Mouse (Mus musculus): Measurements from ENCODE around the gene Tpp1. TPM values are rescaled to one million over a fixed set of nuclear protein-coding genes. Genes with fewer than 3 reads are reported as not detected.

Tpp1 gene
- polyA plus RNA-seq, 1 experiment: 55.9 TPM

DNA sequence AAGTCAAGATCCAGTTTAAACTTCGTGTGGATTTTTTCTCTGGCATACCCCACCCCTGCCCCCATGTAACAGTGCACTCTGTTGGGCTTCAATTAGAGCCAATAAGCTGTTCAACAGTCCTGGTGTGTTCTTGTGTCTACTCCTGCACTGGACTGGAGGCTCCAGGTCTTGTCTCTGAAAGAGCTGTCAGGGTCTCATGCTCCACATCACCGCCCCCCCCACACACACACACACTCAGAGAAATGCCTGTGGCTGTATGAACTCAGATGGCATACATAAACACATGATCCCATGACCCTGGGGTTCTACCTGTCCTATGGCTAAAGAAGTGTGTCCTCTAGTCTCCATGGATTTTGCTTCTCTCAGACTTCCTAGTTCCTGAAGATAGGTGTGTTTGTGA, 24.0 kb upstream of the Tpp1 start:
- no peaks in the 10 kb centered on the region for H3K36me3 ChIP-seq (ENCODE audit: control insufficient read depth, insufficient read depth, low read length)
- no peak overlapping the region for H3K27ac ChIP-seq (ENCODE audit: insufficient read depth, low read depth, low read length)
- H3K4me3 ChIP-seq (ENCODE audit: low read depth, low read length): no peak overlapping the region
- TF ChIP-seq CTCF (IDR thresholded peaks at IDR 0.05; ENCODE audit: extremely low read depth, insufficient read length, insufficient replicate concordance, low read depth, low read length): no peak
- no peak for TF ChIP-seq POLR2A (IDR thresholded peaks at IDR 0.05; ENCODE audit: low read depth, low read length)
- H3K27me3 ChIP-seq (ENCODE audit: control insufficient read depth, insufficient read depth, low read length): no peaks in the 10 kb centered on the region
- peaks cover 11% of the 10 kb centered on the region for H3K4me1 ChIP-seq (ENCODE audit: control insufficient read depth, insufficient read depth, insufficient read length, low read length)
- WGBS: 79% methylated on average over 2 of the region's 2 CpGs

DNA sequence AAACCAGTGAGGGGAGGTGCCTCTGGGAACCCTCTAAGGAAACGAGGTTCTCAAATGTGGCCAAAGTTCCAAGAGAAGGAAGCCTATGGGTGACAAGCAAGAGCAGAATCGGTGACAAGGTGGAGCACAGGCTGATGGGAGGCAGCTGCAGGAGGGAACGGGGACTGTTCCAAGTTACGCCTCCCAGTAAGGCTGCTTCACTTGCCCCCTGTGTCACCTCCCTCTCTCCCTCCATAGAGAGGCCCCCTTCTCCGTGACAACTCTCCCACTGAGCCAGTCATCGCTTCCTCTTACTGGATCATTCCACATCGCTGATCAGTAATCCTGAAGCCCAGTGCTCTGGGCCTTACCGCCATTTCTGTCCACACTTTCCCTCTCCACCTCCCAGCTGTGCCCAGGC, 22.6 kb upstream of the Tpp1 start:
- no peak overlapping the region for H3K4me3 ChIP-seq (ENCODE audit: low read depth, low read length)
- H3K36me3 ChIP-seq (ENCODE audit: control insufficient read depth, insufficient read depth, low read length): no peaks in the 10 kb centered on the region
- no peak for TF ChIP-seq POLR2A (IDR thresholded peaks at IDR 0.05; ENCODE audit: low read depth, low read length)
- TF ChIP-seq CTCF (IDR thresholded peaks at IDR 0.05; ENCODE audit: extremely low read depth, insufficient read length, insufficient replicate concordance, low read depth, low read length): no peak
- H3K4me1 ChIP-seq (ENCODE audit: control insufficient read depth, insufficient read depth, insufficient read length, low read length): peaks cover 11% of the 10 kb centered on the region
- no peak overlapping the region for H3K27ac ChIP-seq (ENCODE audit: insufficient read depth, low read depth, low read length)
- 60% methylated on average over 8 of the region's 8 CpGs for WGBS
- H3K27me3 ChIP-seq (ENCODE audit: control insufficient read depth, insufficient read depth, low read length): no peaks in the 10 kb centered on the region

DNA sequence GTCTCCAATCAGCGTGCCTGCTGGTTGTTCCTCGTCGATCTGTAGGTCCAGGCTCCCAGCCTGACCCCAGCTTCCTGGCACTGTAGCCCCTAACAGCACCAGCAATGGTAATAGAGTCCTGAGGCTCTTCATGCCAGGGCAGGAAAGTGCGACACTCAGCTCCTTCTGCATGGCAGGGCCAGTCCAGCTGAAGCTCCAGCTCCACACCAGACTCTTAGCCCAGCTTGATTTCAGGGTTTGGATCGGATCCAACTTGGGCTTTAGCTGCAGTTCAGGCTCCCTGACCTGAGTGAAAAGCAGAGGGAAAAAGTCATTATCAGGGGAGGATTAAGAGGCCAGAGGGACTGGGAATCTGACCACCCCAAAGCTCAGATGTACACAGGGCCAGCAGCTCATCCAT, 21.0 kb upstream of the Tpp1 start:
- peaks cover under 1% of the 10 kb centered on the region; the same call in 1 of the 2 replicates for H3K4me1 ChIP-seq (ENCODE audit: control insufficient read depth, insufficient read depth, insufficient read length, low read length)
- WGBS: 84% methylated on average over 5 of the region's 5 CpGs
- TF ChIP-seq CTCF (IDR thresholded peaks at IDR 0.05; ENCODE audit: extremely low read depth, insufficient read length, insufficient replicate concordance, low read depth, low read length) (no peak), POLR2A (IDR thresholded peaks at IDR 0.05; ENCODE audit: low read depth, low read length) (no peak)

DNA sequence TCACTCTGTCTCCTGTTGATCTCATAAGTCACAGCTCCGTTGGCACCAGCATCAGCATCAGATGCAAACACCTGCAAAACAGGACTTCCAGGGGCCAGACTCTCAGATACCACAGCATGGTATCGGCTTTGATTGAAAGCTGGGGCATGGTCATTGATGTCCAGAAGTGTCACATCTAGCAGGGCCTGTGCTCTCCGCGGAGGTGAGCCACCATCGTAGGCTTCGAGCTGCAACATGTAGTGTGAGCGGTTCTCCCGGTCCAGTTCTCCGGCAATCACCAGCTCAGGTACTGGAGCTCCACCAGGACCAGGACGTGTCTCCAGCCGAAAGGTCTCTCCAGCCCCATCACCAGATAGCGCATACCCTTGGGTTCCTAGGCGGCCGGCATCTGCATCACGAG, 20.3 kb upstream of the Tpp1 start:
- no peaks in the 10 kb centered on the region for H3K36me3 ChIP-seq (ENCODE audit: control insufficient read depth, insufficient read depth, low read length)
- TF ChIP-seq CTCF (IDR thresholded peaks at IDR 0.05; ENCODE audit: extremely low read depth, insufficient read length, insufficient replicate concordance, low read depth, low read length): no peak
- no peak for TF ChIP-seq POLR2A (IDR thresholded peaks at IDR 0.05; ENCODE audit: low read depth, low read length)
- no peak overlapping the region for H3K4me3 ChIP-seq (ENCODE audit: low read depth, low read length)
- no peaks in the 10 kb centered on the region for H3K27me3 ChIP-seq (ENCODE audit: control insufficient read depth, insufficient read depth, low read length)
- H3K4me1 ChIP-seq (ENCODE audit: control insufficient read depth, insufficient read depth, insufficient read length, low read length): no peaks in the 10 kb centered on the region; the same call in 1 of the 2 replicates
- H3K27ac ChIP-seq (ENCODE audit: insufficient read depth, low read depth, low read length): no peak overlapping the region
- 93% methylated on average over 15 of the region's 15 CpGs for WGBS

More for the DNA sequence above, 21.0 kb upstream of the Tpp1 start:
- H3K27ac ChIP-seq (ENCODE audit: insufficient read depth, low read depth, low read length): no peak overlapping the region
- H3K36me3 ChIP-seq (ENCODE audit: control insufficient read depth, insufficient read depth, low read length): no peaks in the 10 kb centered on the region
- H3K27me3 ChIP-seq (ENCODE audit: control insufficient read depth, insufficient read depth, low read length): no peaks in the 10 kb centered on the region
- no peak overlapping the region for H3K4me3 ChIP-seq (ENCODE audit: low read depth, low read length)

DNA sequence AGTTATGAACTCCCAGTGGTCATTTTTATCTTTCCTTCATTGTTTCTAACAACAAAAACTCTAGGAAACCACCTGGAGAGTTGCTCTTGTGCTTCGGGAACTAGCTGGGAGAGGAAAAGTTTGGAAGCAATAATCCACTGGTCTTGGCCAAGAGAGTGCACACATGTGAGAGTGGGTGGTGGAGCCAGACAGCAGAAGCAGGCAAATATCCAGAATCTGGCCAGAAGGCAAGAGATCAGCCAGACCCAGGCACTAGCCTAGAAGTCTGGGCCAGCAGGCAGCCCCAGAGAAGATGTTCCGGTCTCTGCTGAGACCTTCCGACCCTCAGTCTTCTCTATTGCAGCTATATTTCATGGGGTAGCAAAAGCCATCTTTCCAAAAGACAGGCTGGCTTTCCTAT, 17.9 kb upstream of the Tpp1 start:
- H3K36me3 ChIP-seq (ENCODE audit: control insufficient read depth, insufficient read depth, low read length): no peaks in the 10 kb centered on the region
- H3K4me3 ChIP-seq (ENCODE audit: low read depth, low read length): no peak overlapping the region
- H3K4me1 ChIP-seq (ENCODE audit: control insufficient read depth, insufficient read depth, insufficient read length, low read length): no peaks in the 10 kb centered on the region; the same call in 1 of the 2 replicates
- 79% methylated on average over 3 of the region's 3 CpGs for WGBS
- no peak overlapping the region for H3K27ac ChIP-seq (ENCODE audit: insufficient read depth, low read depth, low read length)
- H3K27me3 ChIP-seq (ENCODE audit: control insufficient read depth, insufficient read depth, low read length): no peaks in the 10 kb centered on the region
- no peak for TF ChIP-seq POLR2A (IDR thresholded peaks at IDR 0.05; ENCODE audit: low read depth, low read length)
- no peak for TF ChIP-seq CTCF (IDR thresholded peaks at IDR 0.05; ENCODE audit: extremely low read depth, insufficient read length, insufficient replicate concordance, low read depth, low read length)

DNA sequence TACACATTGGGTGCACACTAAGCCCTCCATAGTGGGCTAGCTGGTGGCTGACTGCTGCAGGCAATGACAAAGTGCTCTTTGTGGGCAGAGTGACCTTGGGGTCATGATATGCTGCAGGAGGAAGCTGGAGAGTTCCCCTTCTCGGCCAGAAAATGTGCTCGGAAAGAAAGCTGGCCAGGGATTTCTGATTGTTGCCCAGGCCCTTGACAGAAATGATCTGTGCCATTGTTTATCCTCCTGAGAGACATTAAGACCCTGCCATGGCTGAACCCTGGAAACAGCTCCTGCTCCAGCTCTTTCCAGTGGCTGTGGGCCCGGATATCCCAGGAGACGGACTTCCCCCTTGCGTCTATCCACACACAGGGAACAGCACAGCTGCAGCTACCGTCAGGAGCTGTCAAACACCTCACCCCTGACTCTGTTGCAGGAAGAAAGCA, 15.7 kb upstream of the Tpp1 start:
- Histone ChIP-seq H3K27me3 (ENCODE audit: control insufficient read depth, insufficient read depth, low read length) (no peaks in the 10 kb centered on the region), H3K36me3 (ENCODE audit: control insufficient read depth, insufficient read depth, low read length) (no peaks in the 10 kb centered on the region), H3K4me3 (ENCODE audit: low read depth, low read length) (no peak overlapping the region), H3K4me1 (ENCODE audit: control insufficient read depth, insufficient read depth, insufficient read length, low read length) (no peaks in the 10 kb centered on the region; the same call in 1 of the 2 replicates), H3K27ac (ENCODE audit: insufficient read depth, low read depth, low read length) (peak overlapping the region; percentile 4; the same call in 1 of the 2 replicates)
- TF ChIP-seq CTCF (IDR thresholded peaks at IDR 0.05; ENCODE audit: extremely low read depth, insufficient read length, insufficient replicate concordance, low read depth, low read length) (no peak), POLR2A (IDR thresholded peaks at IDR 0.05; ENCODE audit: low read depth, low read length) (no peak)
- 42% methylated on average over 6 of the region's 6 CpGs for WGBS

DNA sequence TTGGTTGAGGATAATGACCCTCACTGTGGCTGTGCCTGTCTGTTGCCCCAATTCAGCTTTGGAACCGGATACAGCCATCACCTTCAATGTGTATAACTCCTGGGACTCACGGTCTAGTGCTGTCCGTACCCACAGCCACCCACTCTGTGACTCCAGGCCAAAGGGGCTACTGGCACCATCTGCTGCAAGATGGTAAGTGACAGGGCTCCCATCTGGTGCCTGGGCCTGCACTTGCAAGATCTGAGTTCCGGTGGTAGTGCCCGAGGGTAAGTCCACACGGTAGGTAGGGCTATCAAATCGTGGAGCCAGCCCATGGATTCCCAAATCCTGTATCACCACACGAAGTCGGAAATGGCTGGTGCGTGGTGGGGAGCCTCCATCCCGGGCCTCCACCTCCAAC, 12.3 kb upstream of the Tpp1 start:
- peaks cover 6% of the 10 kb centered on the region; the same call in 1 of the 2 replicates for H3K27me3 ChIP-seq (ENCODE audit: control insufficient read depth, insufficient read depth, low read length)
- no peaks in the 10 kb centered on the region for H3K36me3 ChIP-seq (ENCODE audit: control insufficient read depth, insufficient read depth, low read length)
- no peaks in the 10 kb centered on the region; the same call in 1 of the 2 replicates for H3K4me1 ChIP-seq (ENCODE audit: control insufficient read depth, insufficient read depth, insufficient read length, low read length)
- H3K4me3 ChIP-seq (ENCODE audit: low read depth, low read length): no peak overlapping the region
- no peak for TF ChIP-seq CTCF (IDR thresholded peaks at IDR 0.05; ENCODE audit: extremely low read depth, insufficient read length, insufficient replicate concordance, low read depth, low read length)
- no peak for TF ChIP-seq POLR2A (IDR thresholded peaks at IDR 0.05; ENCODE audit: low read depth, low read length)
- no peak overlapping the region for H3K27ac ChIP-seq (ENCODE audit: insufficient read depth, low read depth, low read length)
- 93% methylated on average over 11 of the region's 11 CpGs for WGBS
